Mouse (Mus musculus) limb, embryonic 14.5 days (tissue): Measurements from ENCODE around the gene Syvn1. TPM values are rescaled to one million over a fixed set of nuclear protein-coding genes. Genes with fewer than 3 reads are reported as not detected.

Experiments
- ATAC-seq: fragments of 200-750 bp; cut with Nextera tagmentation; 2 replicates; pipeline ENCODE4 v1.8.0; 2017; ENCODE audit warnings: low read depth, moderate number of reproducible peaks, moderate TSS enrichment; ENCODE audit not compliant: low FRiP score
- DNase-seq: peaks from one replicate; pipeline ENCODE4 v3.0.0-alpha.2; 2015; ENCODE audit warnings: low spot score
- H3K27ac ChIP-seq: fragments of 300-500 bp; sonication (generic); replicated peaks from 2 replicates; pipeline ENCODE4 v1.5.1; 2014; ENCODE audit warnings: low read depth, mild to moderate bottlenecking, low read length, moderate library complexity, mixed read lengths
- H3K27me3 ChIP-seq: fragments of 300-500 bp; sonication (generic); 2 replicates; pipeline ENCODE4 v1.6.1; 2014; ENCODE audit warnings: low read length, mixed read lengths; ENCODE audit not compliant: control insufficient read depth, insufficient read depth
- H3K36me3 ChIP-seq: fragments of 300-500 bp; sonication (generic); 2 replicates; pipeline ENCODE4 v1.6.1; 2014; ENCODE audit warnings: mild to moderate bottlenecking, low read length, moderate library complexity, mixed read lengths; ENCODE audit not compliant: control insufficient read depth, insufficient read depth
- H3K4me1 ChIP-seq: fragments of 300-500 bp; sonication (generic); 2 replicates; pipeline ENCODE4 v1.6.1; 2014; ENCODE audit warnings: antibody characterized with exemption, low read length, mixed read lengths; ENCODE audit not compliant: control insufficient read depth, insufficient read depth
- H3K4me2 ChIP-seq: fragments of 300-500 bp; sonication (generic); replicated peaks from 2 replicates; pipeline ENCODE4 v1.6.1; 2014; ENCODE audit warnings: low read depth, mild to moderate bottlenecking, low read length, moderate library complexity; ENCODE audit not compliant: severe bottlenecking
- H3K4me3 ChIP-seq: fragments of 300-500 bp; sonication (generic); replicated peaks from 2 replicates; pipeline ENCODE4 v1.5.1; 2014; ENCODE audit warnings: low read length
- H3K9ac ChIP-seq: fragments of 300-500 bp; sonication (generic); 2 replicates; pipeline ENCODE4 v1.6.1; 2014; ENCODE audit warnings: mild to moderate bottlenecking, low read depth, low read length, moderate library complexity; ENCODE audit not compliant: severe bottlenecking
- H3K9me3 ChIP-seq: fragments of 300-500 bp; sonication (generic); 2 replicates; pipeline ENCODE4 v1.6.1; 2016; ENCODE audit warnings: low read length; ENCODE audit not compliant: control insufficient read depth
- POLR2A ChIP-seq: fragments of 200-500 bp; IDR thresholded peaks from 2 replicates; pipeline ENCODE4 v1.8.0; 2012; ENCODE audit warnings: inconsistent platforms, mild to moderate bottlenecking, moderate library complexity, borderline replicate concordance; ENCODE audit not compliant: insufficient read depth, insufficient read length; ENCODE audit errors: extremely low read depth
- WGBS: fragments of 180-500 bp; shearing (Covaris S2); extraction: QIAGEN DNeasy Blood & Tissue Kit; methylation state at CpG from one replicate; pipeline ENCODE4 v1.1.7; 2014; 5-methylcytosine and 5-hydroxymethylcytosine counted together
- microRNA-seq: library from miRNA; unstranded; fragments of <30 nt; microRNA quantifications from one replicate; pipeline ENCODE4, GENCODE M21; 2016
- polyA plus RNA-seq, 2 experiments: library from polyadenylated mRNA; depleted of rRNA in 1 of 2; stranded (reverse) in 1 of 2; unstranded in 1 of 2; fragments of >200 nt; fragmentation: Nextera tagmentation in 1 of 2; extraction: Ambion mirVana in 1 of 2; gene quantifications; 2 replicates each; pipeline versions ENCODE4 v1.2.1 to v1.2.3; 2012 to 2014

Syvn1 gene
- polyA plus RNA-seq, 2 experiments = 31.5 to 49.2 TPM

DNA sequence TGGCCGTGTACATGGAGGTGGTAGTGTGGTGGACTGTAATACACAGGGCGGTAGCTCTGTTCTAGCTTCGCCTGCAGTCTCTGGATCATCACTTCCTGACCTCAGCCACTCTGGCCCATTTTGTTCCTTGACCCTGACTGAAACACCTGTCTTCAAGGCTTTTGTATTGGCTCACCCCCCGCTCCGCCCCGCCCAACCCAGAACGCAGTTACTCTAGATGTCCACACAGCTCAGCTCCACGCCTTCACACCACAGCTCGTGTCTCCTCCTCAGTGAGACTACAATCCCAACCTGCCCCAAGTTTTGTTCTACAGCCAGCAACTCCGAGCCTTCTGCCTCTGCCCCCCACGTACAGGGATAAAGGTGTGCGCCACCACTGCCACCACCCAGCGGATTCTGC lies 42.5 kb downstream of the Syvn1 start:
- H3K9me3 ChIP-seq = no peaks in the 10 kb centered on the region
- DNase-seq (no peak), ATAC-seq (no peak)
- no peak overlapping the region for H3K4me3 ChIP-seq
- H3K27me3 ChIP-seq = no peaks in the 10 kb centered on the region
- peaks cover 7% of the 10 kb centered on the region for H3K4me1 ChIP-seq
- no peak overlapping the region for H3K9ac ChIP-seq
- TF ChIP-seq POLR2A = no peak
- peaks cover 42% of the 10 kb centered on the region for H3K36me3 ChIP-seq
- 92% methylated on average over 13 of the region's 13 CpGs for WGBS
- no peak overlapping the region for H3K4me2 ChIP-seq
- no peak overlapping the region for H3K27ac ChIP-seq

DNA sequence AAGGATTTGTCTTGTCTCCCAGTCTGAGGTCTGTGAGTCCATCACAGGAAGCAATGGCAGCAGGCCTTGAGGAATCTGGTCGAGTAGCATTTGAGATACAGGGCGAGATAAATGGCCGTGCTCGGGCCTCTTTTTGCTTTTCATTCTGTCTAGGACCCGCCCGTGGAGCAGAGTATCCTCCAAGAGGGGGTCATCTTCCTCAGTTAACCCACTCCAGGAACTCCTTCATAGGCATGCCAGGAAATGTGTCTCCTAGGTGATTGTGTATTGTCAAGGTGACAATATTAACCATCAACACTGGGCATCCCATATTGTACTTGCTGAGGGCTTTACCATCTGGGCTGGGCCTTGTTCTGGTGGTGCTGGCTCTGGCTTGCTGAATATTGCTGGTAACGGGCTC lies 47.7 kb downstream of the Syvn1 start, which contains the start of gene AC131692.1:
AC131692.1 (plus strand) TSS at position 301 of the 400 bp plus-strand sequence.
- Histone ChIP-seq H3K9me3 (no peaks in the 10 kb centered on the region), H3K9ac (no peak within 1 kb of the TSS), H3K36me3 (peaks cover 43% of the 10 kb centered on the region), H3K4me2 (no peak within 1 kb of the TSS), H3K27ac (no peak within 1 kb of the TSS), H3K4me1 (no peaks in the 10 kb centered on the region), H3K4me3 (no peak within 1 kb of the TSS), H3K27me3 (no peaks in the 10 kb centered on the region)
- WGBS = 88% methylated on average over 7 of the region's 7 CpGs
- no peak for TF ChIP-seq POLR2A
- DNase-seq = no peak
- ATAC-seq = no peak

DNA sequence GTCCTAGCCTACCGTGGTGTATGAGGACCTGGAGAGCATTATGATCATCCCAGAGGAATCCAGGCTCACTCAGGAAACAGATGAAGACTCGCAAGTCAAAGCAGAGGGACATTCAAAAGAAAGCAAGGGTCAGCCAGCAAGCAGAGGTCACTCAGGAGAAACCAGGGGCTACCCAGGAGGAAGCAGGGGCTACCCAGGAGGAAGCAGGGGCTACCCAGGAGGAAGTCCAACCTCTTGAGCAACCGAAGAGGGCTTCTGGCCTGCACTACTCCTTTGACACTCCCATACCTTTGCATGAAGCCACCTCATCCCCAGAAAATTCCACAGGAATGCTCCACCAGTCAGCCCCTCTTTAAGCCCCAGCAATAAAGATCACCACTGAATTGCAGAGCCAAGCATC lies 51.5 kb downstream of the Syvn1 start:
- TF ChIP-seq POLR2A = no peak
- no peak for ATAC-seq
- WGBS = 91% methylated on average over 3 of the region's 3 CpGs

DNA sequence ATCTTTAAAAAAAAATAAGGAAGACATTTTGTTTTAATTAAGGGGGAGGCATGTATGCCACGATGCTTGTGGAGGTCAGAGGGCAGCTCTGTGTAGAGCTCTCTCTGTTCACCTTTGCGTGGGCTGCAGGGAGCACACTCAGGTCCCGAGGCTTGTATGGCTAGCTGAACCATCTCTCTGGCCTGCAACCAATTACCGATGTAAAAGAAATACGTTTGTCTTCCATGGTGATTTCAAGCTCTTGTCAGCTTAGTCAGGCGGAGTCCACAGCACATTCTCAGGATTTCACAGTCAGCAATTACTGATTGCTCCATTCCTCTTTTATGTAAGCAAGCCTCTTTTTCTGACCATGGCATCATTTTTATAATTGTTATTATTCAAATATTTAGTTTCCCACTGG lies 54.8 kb downstream of the Syvn1 start:
- no peaks in the 10 kb centered on the region for H3K4me1 ChIP-seq
- H3K4me3 ChIP-seq = no peak overlapping the region
- TF ChIP-seq POLR2A = no peak
- H3K36me3 ChIP-seq = 0 out of 2 replicates have a peak, but pooled peaks cover 6% of the 10 kb centered on the region
- no peak overlapping the region for H3K9ac ChIP-seq
- 26% methylated on average over 6 of the region's 6 CpGs for WGBS
- H3K4me2 ChIP-seq = no peak overlapping the region
- no peaks in the 10 kb centered on the region for H3K27me3 ChIP-seq
- DNase-seq = no peak
- no peak overlapping the region for H3K27ac ChIP-seq
- ATAC-seq = no peak
- no peaks in the 10 kb centered on the region for H3K9me3 ChIP-seq

More for the DNA sequence above, 51.5 kb downstream of the Syvn1 start:
- DNase-seq = no peak
- Histone ChIP-seq H3K9ac (no peak overlapping the region), H3K4me1 (no peaks in the 10 kb centered on the region), H3K36me3 (peaks cover 16% of the 10 kb centered on the region), H3K27ac (no peak overlapping the region), H3K4me3 (no peak overlapping the region), H3K27me3 (no peaks in the 10 kb centered on the region), H3K9me3 (no peaks in the 10 kb centered on the region), H3K4me2 (no peak overlapping the region)

DNA sequence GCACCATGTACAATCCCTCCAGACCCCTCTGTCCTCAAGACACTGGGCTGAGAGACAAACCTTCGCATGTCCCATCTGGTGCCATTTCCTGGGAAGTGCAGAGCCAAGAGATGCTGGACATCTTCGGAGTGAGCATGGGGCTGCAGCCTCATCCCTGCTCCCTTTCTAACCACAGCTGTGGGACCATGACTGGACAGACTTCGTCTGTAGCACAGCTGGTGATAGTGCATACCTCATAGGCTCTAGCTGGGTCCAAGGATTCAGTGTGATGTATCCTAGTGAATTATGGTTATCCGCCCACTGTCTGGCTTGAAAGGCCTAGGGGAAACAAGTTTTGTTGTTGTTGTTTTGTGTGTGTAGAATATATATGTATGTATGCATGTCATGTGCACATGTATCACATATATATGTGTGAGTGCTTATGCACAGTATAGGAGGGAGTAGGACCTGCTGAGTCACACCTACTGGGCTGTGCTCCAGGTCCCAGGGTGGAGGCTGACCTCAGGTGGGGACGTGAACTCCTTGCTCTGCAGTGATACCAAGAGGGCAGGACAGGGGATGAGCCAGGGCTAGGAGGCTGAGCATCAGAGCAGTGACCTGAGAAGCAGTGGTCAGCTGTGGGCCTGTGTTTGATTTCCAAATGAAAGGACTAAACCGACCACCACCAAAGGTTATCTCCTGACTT lies 55.9 kb downstream of the Syvn1 start:
- Histone ChIP-seq H3K4me1 (no peaks in the 10 kb centered on the region), H3K27me3 (no peaks in the 10 kb centered on the region), H3K36me3 (0 out of 2 replicates have a peak, but pooled peaks cover 6% of the 10 kb centered on the region), H3K4me3 (no peak overlapping the region), H3K9ac (no peak overlapping the region), H3K4me2 (no peak overlapping the region), H3K9me3 (no peaks in the 10 kb centered on the region), H3K27ac (no peak overlapping the region)
- 77% methylated on average over 6 of the region's 6 CpGs for WGBS
- no peak for TF ChIP-seq POLR2A
- DNase-seq (no peak), ATAC-seq (no peak)

Small RNA genes lying within 50 kb of the gene (microRNA-seq; reads per million reads assigned to microRNA genes)
- gene Mir6988 = 0.69 reads per million

Other genes with a start within 250 kb of the Syvn1 start
- 22.7 and 30.1 TPM in 2 replicates for gene Frmd8, start 171.3 kb upstream of the Syvn1 start, polyA plus RNA-seq (2012; rRNA removed)
- gene Frmd8, start 171.3 kb upstream of the Syvn1 start, polyA plus RNA-seq (2014; fragmentation: Nextera tagmentation; extraction: Ambion mirVana) = 22.6 and 22.7 TPM in 2 replicates
- 6.2 and 6.3 TPM in 2 replicates for gene Slc25a45, start 168.8 kb upstream of the Syvn1 start, polyA plus RNA-seq (2012; rRNA removed)
- gene Slc25a45, start 168.8 kb upstream of the Syvn1 start, polyA plus RNA-seq (2014; fragmentation: Nextera tagmentation; extraction: Ambion mirVana) = 2.5 and 3.0 TPM in 2 replicates
- 4.8 TPM in 2 replicates for gene Tigd3, start 152.4 kb upstream of the Syvn1 start, polyA plus RNA-seq (2012; rRNA removed)
- 1.7 and 2.0 TPM in 2 replicates for gene Tigd3, start 152.4 kb upstream of the Syvn1 start, polyA plus RNA-seq (2014; fragmentation: Nextera tagmentation; extraction: Ambion mirVana)
- gene Dpf2, start 133.6 kb upstream of the Syvn1 start, polyA plus RNA-seq (2012; rRNA removed) = 179 and 199 TPM in 2 replicates
- gene Dpf2, start 133.6 kb upstream of the Syvn1 start, polyA plus RNA-seq (2014; fragmentation: Nextera tagmentation; extraction: Ambion mirVana) = 143 and 147 TPM in 2 replicates
- 9.7 and 10.0 TPM in 2 replicates for gene Cdc42ep2, start 121.8 kb upstream of the Syvn1 start, polyA plus RNA-seq (2012; rRNA removed)
- gene Cdc42ep2, start 121.8 kb upstream of the Syvn1 start, polyA plus RNA-seq (2014; fragmentation: Nextera tagmentation; extraction: Ambion mirVana) = 6.5 and 8.0 TPM in 2 replicates
- gene Pola2, start 82.4 kb upstream of the Syvn1 start, polyA plus RNA-seq (2012; rRNA removed) = 87.9 and 109 TPM in 2 replicates
- 65.8 and 66.3 TPM in 2 replicates for gene Pola2, start 82.4 kb upstream of the Syvn1 start, polyA plus RNA-seq (2014; fragmentation: Nextera tagmentation; extraction: Ambion mirVana)
- not detected in 2 replicates for gene Slc22a20, start 60.4 kb upstream of the Syvn1 start, polyA plus RNA-seq (2012; rRNA removed)
- gene Slc22a20, start 60.4 kb upstream of the Syvn1 start, polyA plus RNA-seq (2014; fragmentation: Nextera tagmentation; extraction: Ambion mirVana) = not detected in 2 replicates
- 29.0 and 33.4 TPM in 2 replicates for gene Capn1, start 30.7 kb upstream of the Syvn1 start, polyA plus RNA-seq (2012; rRNA removed)
- gene Capn1, start 30.7 kb upstream of the Syvn1 start, polyA plus RNA-seq (2014; fragmentation: Nextera tagmentation; extraction: Ambion mirVana) = 18.0 and 19.7 TPM in 2 replicates
- gene Mrpl49, start 11.2 kb downstream of the Syvn1 start, polyA plus RNA-seq (2012; rRNA removed) = 47.0 and 54.8 TPM in 2 replicates
- 75.3 and 75.5 TPM in 2 replicates for gene Mrpl49, start 11.2 kb downstream of the Syvn1 start, polyA plus RNA-seq (2014; fragmentation: Nextera tagmentation; extraction: Ambion mirVana)
- 1,573 and 1,838 TPM in 2 replicates for gene Fau, start 11.3 kb downstream of the Syvn1 start, polyA plus RNA-seq (2012; rRNA removed)
- gene Fau, start 11.3 kb downstream of the Syvn1 start, polyA plus RNA-seq (2014; fragmentation: Nextera tagmentation; extraction: Ambion mirVana) = 948 and 968 TPM in 2 replicates
- 32.0 and 41.5 TPM in 2 replicates for gene Znhit2, start 14.6 kb downstream of the Syvn1 start, polyA plus RNA-seq (2012; rRNA removed)
- 36.5 and 37.0 TPM in 2 replicates for gene Znhit2, start 14.6 kb downstream of the Syvn1 start, polyA plus RNA-seq (2014; fragmentation: Nextera tagmentation; extraction: Ambion mirVana)
- gene Tm7sf2, start 21.8 kb downstream of the Syvn1 start, polyA plus RNA-seq (2012; rRNA removed) = 43.8 and 59.6 TPM in 2 replicates
- 15.5 and 18.8 TPM in 2 replicates for gene Tm7sf2, start 21.8 kb downstream of the Syvn1 start, polyA plus RNA-seq (2014; fragmentation: Nextera tagmentation; extraction: Ambion mirVana)
- gene Vps51, start 30.7 kb downstream of the Syvn1 start, polyA plus RNA-seq (2012; rRNA removed) = 81.6 and 95.9 TPM in 2 replicates
- gene Vps51, start 30.7 kb downstream of the Syvn1 start, polyA plus RNA-seq (2014; fragmentation: Nextera tagmentation; extraction: Ambion mirVana) = 51.9 and 60.5 TPM in 2 replicates
- 0.20 TPM in 1 of 2 replicates, not detected in the other for gene Tmem262, start 33.5 kb downstream of the Syvn1 start, polyA plus RNA-seq (2012; rRNA removed)
- gene Tmem262, start 33.5 kb downstream of the Syvn1 start, polyA plus RNA-seq (2014; fragmentation: Nextera tagmentation; extraction: Ambion mirVana) = not detected in 2 replicates
- 1.1 and 1.3 TPM in 2 replicates for gene Gm28374, start 35.7 kb downstream of the Syvn1 start, polyA plus RNA-seq (2012; rRNA removed)
- gene Gm28374, start 35.7 kb downstream of the Syvn1 start, polyA plus RNA-seq (2014; fragmentation: Nextera tagmentation; extraction: Ambion mirVana) = 1.1 and 1.3 TPM in 2 replicates
- 134 and 177 TPM in 2 replicates for gene Zfpl1, start 38.4 kb downstream of the Syvn1 start, polyA plus RNA-seq (2012; rRNA removed)
- gene Zfpl1, start 38.4 kb downstream of the Syvn1 start, polyA plus RNA-seq (2014; fragmentation: Nextera tagmentation; extraction: Ambion mirVana) = 85.4 and 91.0 TPM in 2 replicates
- gene Cdca5, start 38.4 kb downstream of the Syvn1 start, polyA plus RNA-seq (2012; rRNA removed) = 22.0 and 23.3 TPM in 2 replicates
- 27.9 and 31.5 TPM in 2 replicates for gene Cdca5, start 38.4 kb downstream of the Syvn1 start, polyA plus RNA-seq (2014; fragmentation: Nextera tagmentation; extraction: Ambion mirVana)
- 0.14 and 0.75 TPM in 2 replicates for gene AC131692.1, start 47.8 kb downstream of the Syvn1 start, polyA plus RNA-seq (2012; rRNA removed)
- not detected in 2 replicates for gene AC131692.1, start 47.8 kb downstream of the Syvn1 start, polyA plus RNA-seq (2014; fragmentation: Nextera tagmentation; extraction: Ambion mirVana)
- gene Naaladl1, start 59.2 kb downstream of the Syvn1 start, polyA plus RNA-seq (2012; rRNA removed) = 2.5 and 3.0 TPM in 2 replicates
- gene Naaladl1, start 59.2 kb downstream of the Syvn1 start, polyA plus RNA-seq (2014; fragmentation: Nextera tagmentation; extraction: Ambion mirVana) = 0.21 and 0.48 TPM in 2 replicates
- 45.6 and 57.9 TPM in 2 replicates for gene Sac3d1, start 72.1 kb downstream of the Syvn1 start, polyA plus RNA-seq (2012; rRNA removed)
- gene Sac3d1, start 72.1 kb downstream of the Syvn1 start, polyA plus RNA-seq (2014; fragmentation: Nextera tagmentation; extraction: Ambion mirVana) = 53.8 and 55.9 TPM in 2 replicates
- 36.4 and 48.9 TPM in 2 replicates for gene Snx15, start 81.7 kb downstream of the Syvn1 start, polyA plus RNA-seq (2012; rRNA removed)
- gene Snx15, start 81.7 kb downstream of the Syvn1 start, polyA plus RNA-seq (2014; fragmentation: Nextera tagmentation; extraction: Ambion mirVana) = 30.2 and 33.9 TPM in 2 replicates
- 0.10 and 0.22 TPM in 2 replicates for gene Batf2, start 94.4 kb downstream of the Syvn1 start, polyA plus RNA-seq (2012; rRNA removed)
- gene Batf2, start 94.4 kb downstream of the Syvn1 start, polyA plus RNA-seq (2014; fragmentation: Nextera tagmentation; extraction: Ambion mirVana) = 0.15 TPM in 1 of 2 replicates, not detected in the other
- 91.9 and 127 TPM in 2 replicates for gene Arl2, start 95.0 kb downstream of the Syvn1 start, polyA plus RNA-seq (2012; rRNA removed)
- gene Arl2, start 95.0 kb downstream of the Syvn1 start, polyA plus RNA-seq (2014; fragmentation: Nextera tagmentation; extraction: Ambion mirVana) = 76.0 and 77.5 TPM in 2 replicates
- 0.05 and 0.09 TPM in 2 replicates for gene Majin, start 137.8 kb downstream of the Syvn1 start, polyA plus RNA-seq (2012; rRNA removed)
- gene Majin, start 137.8 kb downstream of the Syvn1 start, polyA plus RNA-seq (2014; fragmentation: Nextera tagmentation; extraction: Ambion mirVana) = not detected in 2 replicates
- 1.5 and 2.7 TPM in 2 replicates for gene Gpha2, start 179.8 kb downstream of the Syvn1 start, polyA plus RNA-seq (2012; rRNA removed)
- gene Gpha2, start 179.8 kb downstream of the Syvn1 start, polyA plus RNA-seq (2014; fragmentation: Nextera tagmentation; extraction: Ambion mirVana) = 1.2 and 2.3 TPM in 2 replicates
- 45.0 and 48.1 TPM in 2 replicates for gene Ppp2r5b, start 189.3 kb downstream of the Syvn1 start, polyA plus RNA-seq (2012; rRNA removed)
- gene Ppp2r5b, start 189.3 kb downstream of the Syvn1 start, polyA plus RNA-seq (2014; fragmentation: Nextera tagmentation; extraction: Ambion mirVana) = 27.5 and 27.8 TPM in 2 replicates
- gene Atg2a, start 195.1 kb downstream of the Syvn1 start, polyA plus RNA-seq (2012; rRNA removed) = 18.3 and 25.7 TPM in 2 replicates
- gene Atg2a, start 195.1 kb downstream of the Syvn1 start, polyA plus RNA-seq (2014; fragmentation: Nextera tagmentation; extraction: Ambion mirVana) = 10.6 and 14.6 TPM in 2 replicates
- 160 and 232 TPM in 2 replicates for gene Ehd1, start 230.1 kb downstream of the Syvn1 start, polyA plus RNA-seq (2012; rRNA removed)
- 68.7 and 81.8 TPM in 2 replicates for gene Ehd1, start 230.1 kb downstream of the Syvn1 start, polyA plus RNA-seq (2014; fragmentation: Nextera tagmentation; extraction: Ambion mirVana)